Mouse (Mus musculus) thymus, postnatal 4 days (tissue): ENCODE results near the gene Epx.

Experiments
- DNase-seq: peaks from one replicate; pipeline ENCODE4 v3.0.0; 2021

Gene Epx

GRCm38 (mm10) chr11:87875436-87875835 is at the start of gene Epx:
TSS of gene Epx (minus strand) at chr11:87875536.
- no peak for DNase-seq

GRCm38 (mm10) chr11:87920966-87921365 is 45.6 kb upstream of the Epx start, which contains the start of gene Olfr464:
TSS of gene Olfr464 (minus strand) at chr11:87920967.
- peak; percentile 73 for DNase-seq

- DNase-seq: no peak
These were observed 45.0 kb upstream of the Epx start for GRCm38 (mm10) chr11:87920301-87920700.

- no peak for DNase-seq
These were observed 40.7 kb upstream of the Epx start for GRCm38 (mm10) chr11:87916005-87916404.

GRCm38 (mm10) chr11:87904331-87904730 is 29.0 kb upstream of the Epx start:
- DNase-seq: no peak

- no peak for DNase-seq
These were observed 22.0 kb upstream of the Epx start, which contains the start of gene Olfr463 for GRCm38 (mm10) chr11:87897287-87897686. TSS of gene Olfr463 (minus strand) at chr11:87897387.

GRCm38 (mm10) chr11:87892168-87892567 is 16.8 kb upstream of the Epx start, which contains the start of gene Olfr462:
TSS of gene Olfr462 (minus strand) at chr11:87892268.
- DNase-seq: no peak

GRCm38 (mm10) chr11:87884856-87885255 is 9.5 kb upstream of the Epx start:
- DNase-seq: no peak

GRCm38 (mm10) chr11:87883493-87883892 is 8.2 kb upstream of the Epx start:
- no peak for DNase-seq

GRCm38 (mm10) chr11:87881714-87882113 is 6.4 kb upstream of the Epx start:
- DNase-seq: no peak

- no peak for DNase-seq
These were observed 4.5 kb upstream of the Epx start for GRCm38 (mm10) chr11:87879826-87880225.

GRCm38 (mm10) chr11:87871766-87872165 is 3.6 kb downstream of the Epx start:
- no peak for DNase-seq

- no peak for DNase-seq
These were observed 5.2 kb downstream of the Epx start for GRCm38 (mm10) chr11:87870096-87870495.

- DNase-seq: peak; percentile 74
These were observed 8.4 kb downstream of the Epx start for GRCm38 (mm10) chr11:87866891-87867290.

GRCm38 (mm10) chr11:87862805-87863204 is 12.5 kb downstream of the Epx start:
- DNase-seq: no peak

- DNase-seq: no peak
These were observed 14.9 kb downstream of the Epx start for GRCm38 (mm10) chr11:87860426-87860825.

- no peak for DNase-seq
These were observed 16.1 kb downstream of the Epx start for GRCm38 (mm10) chr11:87859273-87859672.

GRCm38 (mm10) chr11:87854550-87854949 is 20.8 kb downstream of the Epx start:
- no peak for DNase-seq

- DNase-seq: peak; percentile 23
These were observed 21.8 kb downstream of the Epx start for GRCm38 (mm10) chr11:87853597-87853954.

- peak; percentile 96 for DNase-seq
These were observed 22.4 kb downstream of the Epx start, which contains the start of gene Mks1 for GRCm38 (mm10) chr11:87852690-87853596. TSS of gene Mks1 (plus strand) at chr11:87853215.

- no peak for DNase-seq
These were observed 27.5 kb downstream of the Epx start for GRCm38 (mm10) chr11:87847884-87848283.

- DNase-seq: no peak
These were observed 28.3 kb downstream of the Epx start for GRCm38 (mm10) chr11:87846968-87847600.

- DNase-seq: no peak
These were observed 33.9 kb downstream of the Epx start for GRCm38 (mm10) chr11:87841436-87841835.

GRCm38 (mm10) chr11:87840676-87841075 is 34.7 kb downstream of the Epx start:
- DNase-seq: no peak
